Mouse (Mus musculus) natural killer cell, adult 2 months (primary cell): ENCODE data around the gene Ppig.
A peak's percentile ranks its signal among the peaks of the same experiment; 100 is the strongest.
"Not testable (repeated sequence)": the region's sequence is repeated elsewhere in the genome, so short reads cannot be mapped to it uniquely, and the experiment has no call there.

Source experiments
- DNase-seq, 2 experiments: peaks; one replicate each; pipeline ENCODE4 v3.0.0; 2022; ENCODE audit warnings: low spot score in 2 of 2

Gene Ppig

GRCm38 (mm10) chr2:69722273-69722649 is at the start of gene Ppig:
Ppig (plus strand) TSS chr2:69722545.
- no peak for DNase-seq

DNA sequence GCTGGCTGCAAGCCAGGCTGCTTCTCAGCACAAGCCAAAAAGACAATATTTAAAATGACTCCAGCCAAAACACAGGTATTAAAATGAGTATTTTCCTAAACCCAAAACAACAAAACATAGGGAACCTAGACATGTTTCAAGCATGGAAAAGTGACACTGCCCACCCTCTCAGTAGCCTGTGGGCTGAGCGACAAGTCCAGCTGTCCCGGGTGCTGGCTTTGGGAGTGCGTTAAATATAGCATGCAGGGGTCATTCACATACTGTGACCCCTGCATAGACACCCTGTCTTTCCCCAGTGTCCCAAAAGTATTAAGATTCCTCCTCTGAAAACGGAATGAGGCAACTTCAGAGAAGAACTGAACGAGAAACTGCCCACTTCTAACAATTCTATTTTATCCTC is 48.6 kb upstream of the Ppig start:
- DNase-seq = no peak

DNA sequence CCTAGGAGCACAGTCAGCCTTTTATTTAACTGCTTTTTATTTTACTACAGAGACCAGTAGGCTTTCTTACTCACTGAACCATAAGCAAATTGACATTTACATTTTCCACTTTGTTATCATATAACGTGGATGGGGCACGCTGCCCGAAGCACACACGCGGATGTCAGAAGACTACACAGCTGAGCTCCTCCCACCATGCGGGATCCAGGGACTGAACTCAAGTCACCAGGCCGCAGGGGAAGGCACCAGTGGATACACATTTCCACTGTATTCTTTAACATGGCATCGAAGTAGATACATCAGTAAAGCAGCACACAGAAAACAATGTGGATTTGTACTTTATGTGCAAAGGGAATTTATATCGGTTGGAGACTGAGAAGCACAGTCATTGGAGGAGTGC is 47.1 kb upstream of the Ppig start:
- DNase-seq = no peak

- peak in 1 of 2 experiments; percentile 16 for DNase-seq
Observed at GRCm38 (mm10) chr2:69676713-69677112, 45.6 kb upstream of the Ppig start.

- DNase-seq = not testable (repeated sequence)
Observed at GRCm38 (mm10) chr2:69677215-69677614, 45.1 kb upstream of the Ppig start.

DNA sequence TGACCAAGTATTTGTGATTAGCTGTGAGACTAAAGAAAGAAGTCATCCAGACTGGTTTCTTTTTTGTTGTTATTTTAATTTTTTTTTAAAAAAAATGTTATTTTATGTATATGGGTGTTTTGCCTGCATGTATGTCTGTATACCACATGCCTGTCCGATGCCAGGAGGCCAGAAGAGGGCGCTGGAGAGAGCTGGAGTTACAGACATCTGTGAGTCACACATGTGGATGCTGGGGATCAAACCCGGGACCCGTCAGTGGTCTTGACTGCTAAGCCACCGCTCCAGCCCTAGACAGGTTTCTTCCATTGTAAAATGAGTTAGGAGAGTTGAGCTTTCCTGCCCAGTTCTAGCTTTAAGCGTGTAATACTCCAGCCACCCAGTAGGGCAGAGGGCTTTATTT is 42.4 kb upstream of the Ppig start:
- DNase-seq = no peak

DNA sequence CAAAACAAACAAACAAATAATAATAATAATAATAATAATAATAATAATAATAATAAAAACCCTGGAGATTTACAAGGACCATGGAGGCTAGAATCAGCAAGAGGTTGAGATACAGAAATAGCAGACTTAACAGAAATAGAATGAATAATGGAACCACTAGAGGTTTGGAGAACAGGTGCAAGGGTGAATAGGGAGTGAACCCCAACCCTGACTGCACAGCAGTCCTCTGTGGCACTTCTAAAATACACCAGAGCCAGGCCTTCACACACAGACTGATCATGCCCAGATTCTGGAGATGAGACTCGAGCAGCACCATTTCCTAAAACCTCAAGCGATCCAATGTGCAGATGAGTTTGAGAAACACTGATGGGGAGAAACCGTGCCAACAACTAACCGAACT is 40.4 kb upstream of the Ppig start:
- no peak for DNase-seq

- DNase-seq = no peak
Observed at GRCm38 (mm10) chr2:69683036-69683805, 39.1 kb upstream of the Ppig start.

- DNase-seq = no peak
Observed at GRCm38 (mm10) chr2:69684488-69684887, 37.9 kb upstream of the Ppig start.

DNA sequence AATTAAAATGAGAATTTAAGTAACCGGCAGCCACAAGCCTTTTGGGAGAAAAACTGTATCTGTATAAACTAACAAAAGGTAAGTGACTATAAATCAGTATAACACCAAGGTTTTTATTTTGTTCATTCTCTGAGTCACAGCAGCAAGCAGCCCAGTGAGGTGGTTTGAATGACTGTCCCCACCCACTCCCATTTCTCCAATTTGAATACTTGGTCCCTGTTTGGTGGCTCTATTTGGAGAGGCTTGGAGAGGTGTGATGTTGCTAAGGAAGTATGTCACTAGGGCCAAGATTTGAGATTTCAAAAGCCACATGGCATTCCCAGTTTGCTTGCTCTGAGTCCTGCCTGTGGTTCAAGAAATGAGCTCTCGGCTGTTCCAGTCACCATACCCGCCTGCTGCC is 32.1 kb upstream of the Ppig start:
- DNase-seq = no peak

- DNase-seq = no peak
Observed at GRCm38 (mm10) chr2:69690843-69691242, 31.5 kb upstream of the Ppig start.

DNA sequence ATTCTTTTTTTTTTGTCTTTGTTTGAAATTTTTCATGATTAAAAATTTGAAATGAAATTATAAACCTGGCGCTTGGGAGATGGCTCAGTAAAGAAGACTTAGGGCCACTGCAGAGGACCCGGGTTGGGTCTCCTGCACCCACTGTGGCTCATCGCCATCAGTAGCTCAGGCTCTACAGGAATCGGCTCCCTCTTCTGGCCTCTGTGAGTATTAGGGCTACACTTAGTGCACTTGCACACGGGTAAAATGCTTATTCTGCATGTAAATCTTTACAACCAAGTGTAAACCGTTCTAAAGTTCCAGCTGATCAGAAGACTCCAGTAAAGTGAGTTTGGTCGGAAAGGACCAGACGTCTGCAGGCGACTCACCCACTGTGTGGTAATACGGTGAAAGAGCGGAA is 28.8 kb upstream of the Ppig start:
- no peak for DNase-seq

GRCm38 (mm10) chr2:69700446-69700845 is 21.9 kb upstream of the Ppig start:
- DNase-seq = no peak

- DNase-seq = no peak
Observed at GRCm38 (mm10) chr2:69712171-69712570, 10.2 kb upstream of the Ppig start.

GRCm38 (mm10) chr2:69712981-69713625 is 9.2 kb upstream of the Ppig start, which contains the start of gene Fastkd1:
Fastkd1 (minus strand) TSS chr2:69713516.
- DNase-seq = peak; percentile 63 to 66

DNA sequence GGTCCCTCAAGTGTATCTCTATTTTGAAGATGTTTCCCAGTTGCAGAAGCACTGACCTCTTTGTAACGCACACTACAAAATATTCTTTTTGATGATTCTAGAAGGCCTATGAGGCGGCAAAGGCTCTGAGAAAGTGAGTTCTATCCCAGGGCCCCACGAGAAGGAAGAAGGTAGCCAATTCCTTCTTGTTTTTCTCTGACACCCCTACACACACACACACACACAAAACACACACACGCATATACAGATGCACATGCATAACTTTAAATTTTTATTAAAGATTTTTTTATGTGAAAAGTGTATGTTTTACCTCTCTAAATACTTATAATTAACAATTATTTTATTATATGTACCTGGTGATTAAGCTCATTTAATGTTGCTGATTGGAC is 8.7 kb upstream of the Ppig start:
- DNase-seq = no peak

DNA sequence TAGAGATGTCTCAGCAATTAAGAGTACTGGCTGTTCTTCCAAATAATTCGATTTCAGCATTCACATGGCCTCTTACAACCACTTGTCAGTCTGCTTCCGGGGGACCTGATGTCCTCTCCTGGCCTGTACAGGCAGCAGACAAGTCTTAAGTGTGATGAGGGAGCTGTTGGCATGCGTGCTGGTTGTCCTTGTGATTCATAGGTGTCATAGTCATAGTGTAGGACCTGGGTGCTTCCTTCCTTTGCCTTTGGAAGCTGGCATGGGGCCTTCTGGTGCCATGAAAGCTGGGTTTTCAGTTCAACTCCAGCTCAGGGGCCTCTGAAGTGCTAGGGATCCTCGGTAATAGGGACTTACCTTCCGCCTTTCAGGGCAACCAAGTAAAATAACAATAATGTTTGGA is 8.2 kb upstream of the Ppig start:
- DNase-seq = no peak

DNA sequence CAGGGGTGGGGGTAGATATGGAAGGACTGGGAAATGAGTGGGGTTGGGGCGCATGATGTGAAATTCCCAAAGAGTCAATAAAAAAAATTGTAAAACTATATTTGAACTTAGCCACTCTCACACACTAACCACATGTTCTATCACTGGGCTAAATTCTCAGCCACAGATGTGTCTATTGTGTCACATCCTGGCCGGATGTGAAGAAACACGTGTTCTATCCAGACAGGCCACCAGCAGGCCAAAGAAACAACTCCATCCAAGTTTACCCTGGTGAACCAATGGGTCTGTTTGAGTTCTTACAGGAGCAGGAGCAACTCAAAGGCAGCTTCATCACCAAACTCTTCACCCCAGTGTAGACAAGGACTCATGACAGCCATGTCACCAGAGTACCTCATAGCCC is 5.9 kb upstream of the Ppig start:
- peak; percentile 44 to 65 for DNase-seq

DNA sequence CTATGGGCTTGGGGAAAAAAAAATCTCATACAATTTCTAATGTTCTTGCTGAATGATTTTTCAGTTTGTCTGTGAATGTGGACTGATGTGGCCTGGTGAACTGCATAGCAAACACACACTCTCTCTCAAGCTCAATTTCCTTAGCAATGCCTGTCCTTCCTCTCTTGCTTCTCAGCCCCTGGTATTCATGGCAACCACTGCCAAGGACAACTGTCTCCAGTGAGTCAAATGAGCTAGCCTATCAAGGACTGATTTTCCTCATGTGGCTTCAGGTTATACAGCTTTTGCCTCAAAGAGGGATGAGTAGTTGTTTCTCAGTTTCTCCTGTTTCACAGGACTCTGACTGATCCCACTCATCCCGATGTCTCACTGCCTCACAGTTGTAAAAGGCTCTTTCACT is 3.2 kb upstream of the Ppig start:
- no peak for DNase-seq

DNA sequence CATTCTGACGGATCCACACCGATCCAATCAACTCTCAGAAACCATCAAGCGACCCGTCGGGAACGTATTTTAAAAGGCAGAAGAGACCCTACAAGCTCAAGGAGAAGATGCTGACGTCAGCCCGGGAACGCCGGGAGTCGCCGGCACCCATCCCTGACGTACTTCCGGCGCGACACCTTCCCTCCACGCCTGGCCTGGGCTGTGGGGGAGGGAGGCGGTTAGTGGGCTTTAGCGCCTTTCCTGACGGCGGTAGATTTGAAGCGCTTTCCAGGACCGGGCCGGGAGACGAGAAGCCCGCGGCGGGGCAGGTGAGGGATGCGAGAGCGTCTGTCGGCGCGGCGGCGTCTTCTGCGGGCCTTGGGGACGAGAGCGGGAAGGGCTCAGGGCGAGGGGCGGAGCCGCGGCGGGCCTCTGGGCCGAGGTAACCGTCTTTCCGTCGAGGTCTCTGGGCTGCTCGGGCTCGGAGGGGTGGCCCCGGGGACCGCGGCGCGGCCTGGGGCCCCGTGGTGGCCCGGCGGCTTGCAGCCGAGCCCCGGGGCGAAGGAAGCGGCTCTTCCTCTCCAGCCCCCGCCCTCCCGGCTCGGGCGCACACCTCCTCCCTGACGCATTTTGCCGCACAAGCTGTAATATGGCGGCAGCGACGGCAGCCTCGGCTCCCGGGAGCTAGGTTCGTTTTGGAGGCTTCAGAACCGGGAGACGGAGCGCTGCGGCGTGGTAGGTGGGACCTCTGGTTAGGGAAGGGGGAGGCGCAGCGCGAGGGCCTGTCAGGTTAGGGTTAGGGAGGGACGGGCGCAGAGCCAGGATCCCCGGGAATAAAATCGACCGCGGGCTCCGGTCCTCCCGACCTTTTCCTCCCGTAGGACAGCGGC is 539 bp downstream of the Ppig start:
- peak; percentile 83 to 86 for DNase-seq

DNA sequence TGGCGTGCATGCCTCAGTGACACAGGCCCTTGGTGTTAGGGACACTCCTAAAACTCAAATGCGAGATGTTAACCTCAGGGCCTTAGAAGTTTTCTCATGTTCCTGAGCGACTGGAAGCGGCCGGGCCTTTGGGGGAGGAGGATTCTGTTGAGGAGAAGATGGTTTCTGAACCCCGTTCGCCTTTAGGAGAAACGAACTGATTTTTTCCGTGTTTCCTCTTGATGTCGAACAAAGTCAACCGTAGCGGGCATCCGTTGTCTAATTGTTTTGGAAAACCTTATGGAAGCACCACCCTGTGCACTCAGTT is 1.1 kb downstream of the Ppig start:
- peak in 1 of 2 experiments; percentile 3 for DNase-seq

- no peak for DNase-seq
Observed at GRCm38 (mm10) chr2:69745091-69745490, 22.7 kb downstream of the Ppig start.

DNA sequence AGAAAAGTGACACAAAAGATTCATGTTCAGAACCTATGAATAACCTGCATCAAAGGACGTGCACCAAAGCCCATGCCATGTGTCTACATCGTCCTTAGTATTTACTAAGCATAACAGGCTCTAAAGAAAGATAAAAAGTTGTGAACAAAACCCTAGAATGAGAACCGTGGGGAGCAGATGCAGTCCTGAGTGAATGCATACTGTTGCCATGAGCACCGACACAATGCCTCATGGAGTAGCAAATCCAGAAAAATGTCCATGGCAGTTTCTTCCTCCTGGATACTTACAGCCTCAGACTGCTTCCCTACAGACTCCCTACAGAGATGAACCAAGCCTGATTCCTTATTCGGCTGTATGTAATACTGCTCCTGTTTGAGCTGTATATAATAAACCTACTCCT is 38.6 kb downstream of the Ppig start:
- DNase-seq = no peak
